Mouse (Mus musculus) hindbrain, embryonic 10.5 days (tissue): ENCODE measurements around the gene Pnck. TPM values are rescaled to one million over a fixed set of nuclear protein-coding genes. Genes with fewer than 3 reads are reported as not detected.

Experiments used
- DNase-seq: peaks from one replicate; pipeline ENCODE4 v3.0.0-alpha.2; 2017; ENCODE audit warnings: low spot score
- H3K27ac ChIP-seq: fragments of 300-500 bp; sonication (generic); 2 replicates; pipeline ENCODE4 v1.5.1; 2016; ENCODE audit warnings: mild to moderate bottlenecking, moderate library complexity
- H3K27me3 ChIP-seq: fragments of 300-500 bp; sonication (generic); 2 replicates; pipeline ENCODE4 v1.6.1; 2016; ENCODE audit warnings: mild to moderate bottlenecking; ENCODE audit not compliant: poor library complexity, insufficient read depth, severe bottlenecking
- H3K36me3 ChIP-seq: fragments of 300-500 bp; sonication (generic); 2 replicates; pipeline ENCODE4 v1.6.1; 2016; ENCODE audit warnings: mild to moderate bottlenecking, moderate library complexity
- H3K4me1 ChIP-seq: fragments of 300-500 bp; sonication (generic); replicated peaks from 2 replicates; pipeline ENCODE4 v1.6.1; 2016; ENCODE audit warnings: mild to moderate bottlenecking
- H3K4me3 ChIP-seq: fragments of 300-500 bp; sonication (generic); 2 replicates; pipeline ENCODE4 v1.5.1; 2016; ENCODE audit warnings: mild to moderate bottlenecking, moderate library complexity
- H3K9me3 ChIP-seq: fragments of 300-500 bp; sonication (generic); 2 replicates; pipeline ENCODE4 v1.6.1; 2016; ENCODE audit warnings: mild to moderate bottlenecking, moderate library complexity
- WGBS: fragments of 180-500 bp; shearing (Covaris S2); methylation state at CpG from one replicate; pipeline ENCODE4 v1.1.7; 2016; 5-methylcytosine and 5-hydroxymethylcytosine counted together
- polyA plus RNA-seq: library from polyadenylated mRNA; unstranded; fragments of >200 nt; fragmentation: Nextera tagmentation; extraction: Ambion mirVana; gene quantifications from 2 replicates; pipeline ENCODE4 v1.2.1, GENCODE M21; 2016

The Pnck gene
- polyA plus RNA-seq, 1 experiment from 2014 or later, result 12.9 TPM

DNA sequence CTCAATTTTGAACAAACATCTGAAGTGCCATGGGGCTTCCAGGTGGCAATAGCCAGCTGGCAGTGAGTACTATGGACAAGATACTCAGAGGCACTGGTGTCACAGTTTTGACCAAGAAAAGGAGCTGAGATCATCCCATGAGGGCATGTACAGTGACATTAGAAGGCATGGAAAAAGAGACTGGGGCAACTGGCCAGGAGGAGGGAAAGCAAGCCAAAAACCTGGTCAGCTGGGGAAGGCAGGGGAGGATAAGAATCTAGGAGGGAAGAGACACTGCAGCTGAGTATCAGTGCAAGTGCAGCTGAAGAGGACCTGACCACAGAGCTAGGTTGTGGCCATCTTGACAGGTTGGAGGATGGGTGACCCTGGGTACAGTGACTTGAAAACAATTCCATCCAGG, 32.9 kb downstream of the Pnck start:
- H3K36me3 ChIP-seq, result no peaks in the 10 kb centered on the region
- no peaks in the 10 kb centered on the region for H3K4me1 ChIP-seq
- no peak for DNase-seq
- no peaks in the 10 kb centered on the region for H3K9me3 ChIP-seq
- H3K4me3 ChIP-seq, result no peak overlapping the region
- H3K27ac ChIP-seq, result no peak overlapping the region
- peaks cover 16% of the 10 kb centered on the region for H3K27me3 ChIP-seq

DNA sequence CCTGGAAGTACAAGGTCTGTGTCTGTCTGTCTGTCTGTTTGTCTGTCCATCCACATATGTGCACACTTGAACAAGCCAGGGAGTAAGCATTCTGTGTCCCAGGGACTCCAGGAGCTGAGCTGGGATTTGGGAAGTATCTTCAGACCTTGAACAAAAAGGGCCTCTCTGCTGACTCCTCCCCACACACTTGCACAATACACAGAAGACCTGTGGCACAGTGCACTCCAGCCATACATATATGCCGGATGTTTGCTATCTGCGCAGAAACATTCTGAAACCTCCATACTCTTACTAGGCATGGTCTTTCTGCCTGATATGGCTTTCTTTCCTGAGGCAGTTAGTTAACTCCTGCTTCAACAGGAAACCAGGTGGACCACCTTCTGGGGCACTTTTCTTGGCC, 40.0 kb downstream of the Pnck start:
- Histone ChIP-seq H3K9me3 (no peaks in the 10 kb centered on the region), H3K36me3 (no peaks in the 10 kb centered on the region), H3K4me3 (no peak overlapping the region), H3K27ac (no peak overlapping the region), H3K27me3 (peaks cover 19% of the 10 kb centered on the region), H3K4me1 (no peaks in the 10 kb centered on the region)
- 97% methylated on average over 2 of the region's 2 CpGs for WGBS
- no peak for DNase-seq

DNA sequence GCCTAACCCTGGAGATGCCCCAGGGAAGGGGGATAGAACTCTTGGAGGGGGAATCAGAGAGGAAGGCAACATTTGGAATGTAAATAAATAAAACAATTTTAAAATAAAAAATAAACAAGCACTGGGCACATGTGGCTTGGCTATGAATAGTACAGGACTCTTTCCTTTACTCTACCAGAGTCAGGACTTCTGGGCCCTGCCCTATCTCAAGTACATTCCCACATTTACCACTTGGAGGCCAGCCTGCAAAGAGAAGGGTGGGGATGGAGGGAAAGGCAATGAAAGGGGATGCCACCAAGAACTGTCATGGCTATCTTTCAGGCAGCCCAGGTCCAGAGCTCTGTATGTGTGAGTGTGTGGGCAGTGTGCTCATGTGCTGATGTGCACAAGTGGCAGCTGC, 40.5 kb downstream of the Pnck start:
- Histone ChIP-seq H3K4me1 (no peaks in the 10 kb centered on the region), H3K27me3 (peaks cover 20% of the 10 kb centered on the region), H3K4me3 (no peak overlapping the region), H3K27ac (no peak overlapping the region), H3K36me3 (no peaks in the 10 kb centered on the region), H3K9me3 (no peaks in the 10 kb centered on the region)
- DNase-seq, result no peak

DNA sequence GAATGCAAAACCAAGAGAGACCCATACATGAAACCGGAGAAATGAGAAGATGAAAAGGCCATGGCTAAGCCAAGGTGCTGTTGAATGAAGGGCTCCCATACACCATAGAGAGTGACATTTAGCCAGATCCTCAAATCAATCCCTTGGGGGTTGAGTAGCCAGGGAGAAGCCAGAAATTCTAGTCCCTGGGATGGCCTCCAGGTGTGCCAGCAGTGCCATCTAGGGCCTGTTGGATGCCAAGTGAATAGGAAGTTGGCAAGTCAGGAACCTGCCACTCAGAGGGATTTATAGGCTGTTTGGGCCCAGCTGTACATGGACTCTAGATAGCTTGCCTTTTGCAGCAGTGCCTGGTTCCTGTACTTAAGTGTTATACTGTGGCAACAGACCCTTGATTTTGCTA, 44.0 kb downstream of the Pnck start:
- Histone ChIP-seq H3K27me3 (peaks cover 22% of the 10 kb centered on the region), H3K4me1 (no peaks in the 10 kb centered on the region), H3K4me3 (no peak overlapping the region), H3K36me3 (no peaks in the 10 kb centered on the region), H3K27ac (no peak overlapping the region), H3K9me3 (no peaks in the 10 kb centered on the region)
- 95% methylated on average over 1 of the region's 1 CpGs for WGBS
- no peak for DNase-seq

DNA sequence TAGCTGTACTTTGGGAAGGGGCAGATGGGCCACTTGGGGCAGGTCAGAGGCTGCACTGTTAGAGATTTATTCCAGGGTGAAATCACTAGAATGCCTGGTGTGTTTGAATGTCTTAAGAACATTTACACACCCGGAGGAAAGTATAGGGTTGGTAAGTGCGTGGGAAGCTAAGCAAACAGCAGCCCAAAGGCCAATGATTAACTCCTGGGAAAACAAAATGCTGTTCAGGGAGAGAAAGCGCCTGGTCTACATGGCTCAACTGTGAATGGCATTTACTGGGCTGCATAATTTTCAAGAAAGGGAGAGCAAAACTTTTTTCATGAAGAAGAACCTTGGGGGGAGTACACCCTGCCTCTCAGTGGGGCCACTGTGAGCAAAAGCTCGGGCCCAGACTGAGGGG, 46.3 kb downstream of the Pnck start:
- Histone ChIP-seq H3K27ac (no peak overlapping the region), H3K4me1 (no peaks in the 10 kb centered on the region), H3K27me3 (peaks cover 16% of the 10 kb centered on the region), H3K4me3 (no peak overlapping the region), H3K36me3 (no peaks in the 10 kb centered on the region), H3K9me3 (no peaks in the 10 kb centered on the region)
- no peak for DNase-seq
- WGBS, result 65% methylated on average over 4 of the region's 4 CpGs

Other genes with a start within 250 kb of the Pnck start
- 0.10 and 0.17 TPM in 2 replicates for gene Zfp92, start 249.0 kb downstream of the Pnck start, polyA plus RNA-seq
- 0.16 TPM in 1 of 2 replicates, not detected in the other for gene Trex2, start 224.8 kb downstream of the Pnck start, polyA plus RNA-seq
- 79.7 and 81.4 TPM in 2 replicates for gene Haus7, start 201.1 kb downstream of the Pnck start, polyA plus RNA-seq
- gene Bgn, start 176.5 kb downstream of the Pnck start, polyA plus RNA-seq, result 17.0 and 24.3 TPM in 2 replicates
- gene Atp2b3, start 157.0 kb downstream of the Pnck start, polyA plus RNA-seq, result 0.21 and 0.42 TPM in 2 replicates
- 32.9 and 49.2 TPM in 2 replicates for gene Dusp9, start 20.7 kb downstream of the Pnck start, polyA plus RNA-seq
- gene Slc6a8, start 13.0 kb upstream of the Pnck start, polyA plus RNA-seq, result 5.0 and 5.6 TPM in 2 replicates
- gene Bcap31, start 56.1 kb upstream of the Pnck start, polyA plus RNA-seq, result 144 and 164 TPM in 2 replicates
- gene Abcd1, start 56.5 kb upstream of the Pnck start, polyA plus RNA-seq, result 10.7 and 14.1 TPM in 2 replicates
- gene Plxnb3, start 97.0 kb upstream of the Pnck start, polyA plus RNA-seq, result 0.10 and 0.19 TPM in 2 replicates
- gene Srpk3, start 114.3 kb upstream of the Pnck start, polyA plus RNA-seq, result 1.3 and 1.8 TPM in 2 replicates
- 181 and 204 TPM in 2 replicates for gene Idh3g, start 126.8 kb upstream of the Pnck start, polyA plus RNA-seq
- gene Ssr4, start 126.9 kb upstream of the Pnck start, polyA plus RNA-seq, result 121 and 140 TPM in 2 replicates
- gene Pdzd4, start 164.9 kb upstream of the Pnck start, polyA plus RNA-seq, result 0.63 and 1.0 TPM in 2 replicates
- gene Avpr2, start 232.0 kb upstream of the Pnck start, polyA plus RNA-seq, result 0.16 TPM in 1 of 2 replicates, not detected in the other
- gene L1cam, start 236.0 kb upstream of the Pnck start, polyA plus RNA-seq, result 13.4 and 26.1 TPM in 2 replicates